Mouse (Mus musculus) midbrain, embryonic 14.5 days (tissue): ENCODE results near the gene Gm42957. TPM values are rescaled to one million over a fixed set of nuclear protein-coding genes. Genes with fewer than 3 reads are reported as not detected.
"Not testable (repeated sequence)": the region's sequence is repeated elsewhere in the genome, so short reads cannot be mapped to it uniquely, and the experiment has no call there.

Source experiments
- ATAC-seq: fragments of 200-750 bp; cut with Nextera tagmentation; 2 replicates; pipeline ENCODE4 v1.8.0; 2017; ENCODE audit warnings: moderate number of reproducible peaks, moderate library complexity; ENCODE audit not compliant: low FRiP score, low TSS enrichment
- DNase-seq: peaks from one replicate; pipeline ENCODE4 v3.0.0-alpha.2; 2015
- H3K27ac ChIP-seq: fragments of 300-500 bp; sonication (generic); replicated peaks from 2 replicates; pipeline ENCODE4 v1.5.1; 2014; ENCODE audit warnings: mild to moderate bottlenecking, low read depth, low read length, moderate library complexity
- H3K27me3 ChIP-seq: fragments of 300-500 bp; sonication (generic); 2 replicates; pipeline ENCODE4 v1.6.1; 2014; ENCODE audit warnings: low read length, control low read depth, mixed read lengths; ENCODE audit not compliant: control insufficient read depth, insufficient read depth
- H3K36me3 ChIP-seq: fragments of 300-500 bp; sonication (generic); 2 replicates; pipeline ENCODE4 v1.6.1; 2014; ENCODE audit warnings: low read length, control low read depth; ENCODE audit not compliant: control insufficient read depth, insufficient read depth
- H3K4me1 ChIP-seq: fragments of 300-500 bp; sonication (generic); 2 replicates; pipeline ENCODE4 v1.6.1; 2014; ENCODE audit warnings: mild to moderate bottlenecking, antibody characterized with exemption, low read length, control low read depth; ENCODE audit not compliant: control insufficient read depth, insufficient read depth
- H3K4me2 ChIP-seq: fragments of 300-500 bp; sonication (generic); 2 replicates; pipeline ENCODE4 v1.6.1; 2014; ENCODE audit warnings: mild to moderate bottlenecking, low read length, moderate library complexity
- H3K4me3 ChIP-seq: fragments of 300-500 bp; sonication (generic); replicated peaks from 2 replicates; pipeline ENCODE4 v1.5.1; 2014; ENCODE audit warnings: low read depth, low read length
- H3K9ac ChIP-seq: fragments of 300-500 bp; sonication (generic); replicated peaks from 2 replicates; pipeline ENCODE4 v1.6.1; 2014; ENCODE audit warnings: mild to moderate bottlenecking, low read length, moderate library complexity
- H3K9me3 ChIP-seq: fragments of 300-500 bp; sonication (generic); 2 replicates; pipeline ENCODE4 v1.6.1; 2016; ENCODE audit warnings: low read length, control low read depth, mixed read lengths; ENCODE audit not compliant: control insufficient read depth
- WGBS: fragments of 180-500 bp; shearing (Covaris S2); extraction: QIAGEN DNeasy Blood & Tissue Kit; methylation state at CpG from one replicate; pipeline ENCODE4 v1.1.7; 2014; 5-methylcytosine and 5-hydroxymethylcytosine counted together
- polyA plus RNA-seq: library from polyadenylated mRNA; unstranded; fragments of >200 nt; fragmentation: Nextera tagmentation; extraction: Ambion mirVana; gene quantifications from 2 replicates; pipeline ENCODE4 v1.2.1, GENCODE M21; 2014

Gene Gm42957
- polyA plus RNA-seq, 1 experiment from 2014 or later: not detected

GRCm38 (mm10) chr3:96675690-96676089 lies 40.4 kb downstream of the Gm42957 start:
- ATAC-seq: no peak
- 26% methylated on average over 3 of the region's 3 CpGs for WGBS
- H3K4me1 ChIP-seq: no peaks in the 10 kb centered on the region
- no peaks in the 10 kb centered on the region for H3K9me3 ChIP-seq
- no peak overlapping the region for H3K27ac ChIP-seq
- H3K4me2 ChIP-seq: no peak overlapping the region
- no peak overlapping the region for H3K4me3 ChIP-seq
- H3K36me3 ChIP-seq: no peaks in the 10 kb centered on the region
- H3K27me3 ChIP-seq: peaks cover 5% of the 10 kb centered on the region
- H3K9ac ChIP-seq: no peak overlapping the region
- no peak for DNase-seq

GRCm38 (mm10) chr3:96678456-96678855 lies 43.2 kb downstream of the Gm42957 start:
- DNase-seq (no peak), ATAC-seq (no peak)
- Histone ChIP-seq H3K27me3 (no peaks in the 10 kb centered on the region; the same call in 1 of the 2 replicates), H3K27ac (no peak overlapping the region), H3K9me3 (no peaks in the 10 kb centered on the region), H3K4me2 (no peak overlapping the region), H3K36me3 (no peaks in the 10 kb centered on the region), H3K9ac (no peak overlapping the region), H3K4me3 (no peak overlapping the region), H3K4me1 (no peaks in the 10 kb centered on the region)
- WGBS: 56% methylated on average over 7 of the region's 7 CpGs

GRCm38 (mm10) chr3:96679159-96679674 lies 43.9 kb downstream of the Gm42957 start:
- Histone ChIP-seq H3K9ac (no peak overlapping the region), H3K4me1 (no peaks in the 10 kb centered on the region), H3K4me2 (no peak overlapping the region), H3K36me3 (no peaks in the 10 kb centered on the region), H3K9me3 (no peaks in the 10 kb centered on the region), H3K27me3 (no peaks in the 10 kb centered on the region; the same call in 1 of the 2 replicates), H3K4me3 (no peak overlapping the region), H3K27ac (no peak overlapping the region)
- WGBS: 19% methylated on average over 5 of the region's 5 CpGs
- ATAC-seq (no peak), DNase-seq (no peak)

GRCm38 (mm10) chr3:96680269-96680956 lies 45.1 kb downstream of the Gm42957 start:
- H3K4me1 ChIP-seq: no peaks in the 10 kb centered on the region
- ATAC-seq (no peak), DNase-seq (peak; percentile 40)
- H3K9me3 ChIP-seq: no peaks in the 10 kb centered on the region
- no peak overlapping the region for H3K9ac ChIP-seq
- H3K27me3 ChIP-seq: no peaks in the 10 kb centered on the region; the same call in 1 of the 2 replicates
- H3K27ac ChIP-seq: no peak overlapping the region
- no peak overlapping the region for H3K4me2 ChIP-seq
- H3K4me3 ChIP-seq: no peak overlapping the region
- H3K36me3 ChIP-seq: no peaks in the 10 kb centered on the region
- 19% methylated on average over 12 of the region's 12 CpGs for WGBS

- ATAC-seq (no peak), DNase-seq (no peak)
These were observed 48.2 kb downstream of the Gm42957 start for GRCm38 (mm10) chr3:96683496-96683895.

GRCm38 (mm10) chr3:96684151-96684821 lies 49.0 kb downstream of the Gm42957 start:
- no peaks in the 10 kb centered on the region; the same call in 1 of the 2 replicates for H3K27me3 ChIP-seq
- no peak overlapping the region for H3K4me3 ChIP-seq
- no peak for DNase-seq
- H3K27ac ChIP-seq: no peak overlapping the region
- no peaks in the 10 kb centered on the region for H3K36me3 ChIP-seq
- no peak overlapping the region for H3K9ac ChIP-seq
- H3K9me3 ChIP-seq: no peaks in the 10 kb centered on the region
- H3K4me1 ChIP-seq: no peaks in the 10 kb centered on the region
- 63% methylated on average over 17 of the region's 17 CpGs for WGBS
- H3K4me2 ChIP-seq: peak overlapping the region; percentile 35
- ATAC-seq: no peak

More at GRCm38 (mm10) chr3:96683496-96683895, 48.2 kb downstream of the Gm42957 start:
- Histone ChIP-seq H3K4me2 (no peak overlapping the region), H3K4me1 (no peaks in the 10 kb centered on the region), H3K9ac (no peak overlapping the region), H3K9me3 (no peaks in the 10 kb centered on the region), H3K36me3 (no peaks in the 10 kb centered on the region), H3K4me3 (no peak overlapping the region), H3K27ac (no peak overlapping the region), H3K27me3 (no peaks in the 10 kb centered on the region; the same call in 1 of the 2 replicates)
- 86% methylated on average over 3 of the region's 3 CpGs for WGBS

GRCm38 (mm10) chr3:96684822-96685156 lies 49.5 kb downstream of the Gm42957 start:
- peak overlapping the region; percentile 35 for H3K4me2 ChIP-seq
- H3K4me1 ChIP-seq: no peaks in the 10 kb centered on the region
- H3K27ac ChIP-seq: no peak overlapping the region
- H3K9ac ChIP-seq: 0 out of 2 replicates have a peak overlapping the region, but pooled peaks have one; percentile 7
- DNase-seq (peak; percentile 26), ATAC-seq (no peak)
- no peaks in the 10 kb centered on the region for H3K36me3 ChIP-seq
- WGBS: 40% methylated on average over 28 of the region's 28 CpGs
- H3K4me3 ChIP-seq: no peak overlapping the region
- no peaks in the 10 kb centered on the region; the same call in 1 of the 2 replicates for H3K27me3 ChIP-seq
- H3K9me3 ChIP-seq: no peaks in the 10 kb centered on the region

GRCm38 (mm10) chr3:96686057-96686456 lies 50.8 kb downstream of the Gm42957 start:
- H3K4me3 ChIP-seq, ATAC-seq, H3K36me3 ChIP-seq, H3K4me1 ChIP-seq, H3K27ac ChIP-seq, H3K27me3 ChIP-seq, H3K9ac ChIP-seq, H3K9me3 ChIP-seq, H3K4me2 ChIP-seq, DNase-seq: not testable (repeated sequence)
- WGBS: 93% methylated on average over 5 of the region's 5 CpGs
